Mouse (Mus musculus) layer of hippocampus, adult 9-10 months (tissue): ENCODE measurements around the gene Nckipsd.

Source experiments
- DNase-seq: peaks from one replicate; pipeline ENCODE4 v3.0.0; 2022; ENCODE audit warnings: low spot score

Nckipsd gene

DNA sequence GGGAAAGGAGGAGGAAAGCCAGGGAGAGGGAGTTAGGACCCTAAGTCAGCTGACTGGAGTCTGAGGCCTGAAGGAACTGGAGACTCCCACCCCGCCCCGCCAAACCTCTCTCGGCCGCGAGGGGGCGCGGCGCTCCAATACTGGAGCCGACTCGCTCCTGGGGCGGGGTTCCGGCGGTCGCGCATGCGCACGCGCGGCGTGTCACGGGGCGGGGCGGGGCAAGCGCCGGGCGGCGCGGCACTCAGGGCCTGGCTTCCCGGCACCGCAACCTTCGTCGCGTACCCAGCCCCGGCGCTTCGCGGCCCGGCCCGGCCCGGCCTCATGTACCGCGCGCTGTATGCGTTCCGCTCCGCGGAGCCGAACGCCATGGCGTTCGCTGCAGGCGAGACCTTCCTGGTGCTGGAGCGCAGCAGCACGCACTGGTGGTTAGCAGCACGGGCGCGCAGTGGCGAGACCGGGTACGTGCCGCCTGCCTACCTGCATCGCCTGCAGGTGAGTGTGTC, at the start of gene Nckipsd:
Gene Nckipsd (plus strand): TSS at position 206 of the 503 bp plus-strand sequence.
- DNase-seq, result peak; percentile 71

- no peak for DNase-seq
Measured at GRCm38 (mm10) chr9:108759121-108759520, 49.0 kb upstream of the Nckipsd start.

GRCm38 (mm10) chr9:108759805-108760204, 48.4 kb upstream of the Nckipsd start:
- DNase-seq, result no peak

GRCm38 (mm10) chr9:108761561-108761960, 46.6 kb upstream of the Nckipsd start:
- no peak for DNase-seq

- no peak for DNase-seq
Measured at GRCm38 (mm10) chr9:108764971-108765370, 43.2 kb upstream of the Nckipsd start.

GRCm38 (mm10) chr9:108776614-108777013, 31.6 kb upstream of the Nckipsd start:
- DNase-seq, result no peak

GRCm38 (mm10) chr9:108777276-108777675, 30.9 kb upstream of the Nckipsd start:
- no peak for DNase-seq

DNA sequence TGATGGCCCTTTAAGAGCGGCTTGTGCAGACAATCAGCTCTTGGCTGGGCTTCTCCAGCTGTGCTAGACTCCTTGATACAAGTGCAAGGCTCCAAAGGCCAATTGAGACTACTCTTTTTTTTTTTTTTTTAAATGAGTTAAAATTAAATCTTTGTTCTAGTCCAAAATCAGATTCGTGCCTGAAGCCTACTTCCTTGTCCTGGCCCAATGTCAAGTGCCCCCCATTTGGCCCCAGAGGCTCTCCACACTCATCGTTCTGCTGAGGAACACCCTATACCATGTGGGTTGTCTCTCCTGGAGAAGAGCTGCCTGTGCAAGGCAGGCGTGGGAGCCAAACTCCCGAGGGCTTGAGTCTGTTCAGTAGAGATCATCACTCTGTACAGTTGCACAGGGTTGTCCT, 27.2 kb upstream of the Nckipsd start:
- DNase-seq, result no peak

DNA sequence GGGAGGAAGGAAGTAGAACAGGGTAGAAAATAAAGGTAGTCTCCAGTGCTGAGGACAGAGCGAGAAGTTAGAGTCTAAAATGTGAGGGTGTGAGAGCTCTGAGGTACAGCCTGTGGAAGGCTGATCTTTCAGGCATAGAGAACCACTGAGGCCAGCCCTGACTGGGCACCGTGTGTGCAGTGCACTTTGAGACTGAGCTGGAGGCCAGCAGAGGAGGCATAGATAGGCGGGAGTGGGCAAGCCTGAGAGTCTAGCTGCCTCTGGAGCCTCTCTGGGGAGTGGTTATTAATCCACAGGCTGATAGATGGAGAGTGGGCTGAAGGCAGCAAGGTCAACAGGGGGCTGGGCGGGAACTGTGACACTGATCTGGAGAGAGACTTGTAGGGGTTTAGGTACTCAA, 26.3 kb upstream of the Nckipsd start:
- no peak for DNase-seq

GRCm38 (mm10) chr9:108782836-108783547, 25.2 kb upstream of the Nckipsd start:
- DNase-seq, result no peak

- peak; percentile 87 for DNase-seq
Measured at GRCm38 (mm10) chr9:108783548-108784463, 24.4 kb upstream of the Nckipsd start, which contains the start of gene Ip6k2. Ip6k2 (plus strand) TSS chr9:108783796.

GRCm38 (mm10) chr9:108785416-108785815, 22.8 kb upstream of the Nckipsd start:
- no peak for DNase-seq

- no peak for DNase-seq
Measured at GRCm38 (mm10) chr9:108786494-108786893, 21.7 kb upstream of the Nckipsd start.

DNA sequence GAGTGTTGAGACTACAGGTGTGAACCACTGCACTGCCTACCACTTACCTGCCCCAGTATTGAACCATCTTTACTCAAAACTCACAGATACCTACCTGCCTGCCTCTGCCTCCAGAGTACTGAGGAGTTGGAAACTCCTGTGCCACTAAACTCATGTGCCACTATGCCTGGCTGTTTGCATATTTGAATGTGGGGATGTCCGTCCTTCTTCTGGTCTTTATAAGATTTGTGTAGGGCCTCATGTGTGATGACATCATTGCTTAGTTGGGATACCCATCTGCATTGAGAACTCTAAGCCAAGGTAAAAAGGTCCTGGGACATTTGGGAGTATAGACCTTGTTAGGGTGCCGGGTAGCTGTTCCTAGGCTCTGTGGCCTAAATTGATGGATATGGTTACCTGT, 21.1 kb upstream of the Nckipsd start:
- no peak for DNase-seq

DNA sequence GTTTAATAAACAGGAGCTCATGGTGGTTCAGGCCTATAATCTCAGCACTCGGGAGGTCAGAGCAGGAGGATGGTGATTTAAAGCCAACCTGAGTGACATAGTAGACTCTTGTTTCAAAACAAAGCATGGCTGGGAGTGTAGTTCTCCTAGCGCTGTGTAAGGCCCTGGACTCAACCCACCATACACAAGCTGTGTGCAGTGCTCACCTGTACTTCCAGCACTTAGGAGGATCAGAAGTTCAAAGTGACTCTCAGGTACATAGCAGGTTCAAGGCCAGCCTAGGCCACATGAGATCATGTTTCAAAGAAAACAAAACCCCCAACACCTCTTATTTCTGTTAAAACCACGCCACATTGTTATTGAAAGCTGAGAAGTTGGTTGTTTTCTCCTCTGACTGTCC, 19.5 kb upstream of the Nckipsd start:
- DNase-seq, result no peak

DNA sequence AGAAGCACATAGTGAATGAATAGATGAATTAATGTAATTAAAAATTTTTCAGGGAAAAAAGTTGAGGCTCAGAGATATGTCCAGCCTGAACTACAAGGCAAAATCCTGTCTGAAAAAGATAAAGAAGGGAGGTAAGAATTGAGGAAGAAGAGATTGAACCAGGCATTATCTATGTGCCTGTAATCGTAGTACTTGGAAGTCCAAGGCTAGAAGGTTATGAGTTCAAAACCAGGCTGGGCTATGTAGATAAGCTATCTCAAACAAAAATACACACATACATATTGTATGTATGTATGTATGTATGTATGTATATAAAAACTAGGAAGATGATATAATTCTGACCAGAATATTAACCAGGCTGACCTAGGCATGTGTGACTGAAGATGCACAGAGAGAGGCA, 15.9 kb upstream of the Nckipsd start:
- DNase-seq, result no peak

- DNase-seq, result no peak
Measured at GRCm38 (mm10) chr9:108792730-108793129, 15.4 kb upstream of the Nckipsd start.

- DNase-seq, result no peak
Measured at GRCm38 (mm10) chr9:108795281-108795680, 12.9 kb upstream of the Nckipsd start.

GRCm38 (mm10) chr9:108795762-108796161, 12.4 kb upstream of the Nckipsd start:
- no peak for DNase-seq

DNA sequence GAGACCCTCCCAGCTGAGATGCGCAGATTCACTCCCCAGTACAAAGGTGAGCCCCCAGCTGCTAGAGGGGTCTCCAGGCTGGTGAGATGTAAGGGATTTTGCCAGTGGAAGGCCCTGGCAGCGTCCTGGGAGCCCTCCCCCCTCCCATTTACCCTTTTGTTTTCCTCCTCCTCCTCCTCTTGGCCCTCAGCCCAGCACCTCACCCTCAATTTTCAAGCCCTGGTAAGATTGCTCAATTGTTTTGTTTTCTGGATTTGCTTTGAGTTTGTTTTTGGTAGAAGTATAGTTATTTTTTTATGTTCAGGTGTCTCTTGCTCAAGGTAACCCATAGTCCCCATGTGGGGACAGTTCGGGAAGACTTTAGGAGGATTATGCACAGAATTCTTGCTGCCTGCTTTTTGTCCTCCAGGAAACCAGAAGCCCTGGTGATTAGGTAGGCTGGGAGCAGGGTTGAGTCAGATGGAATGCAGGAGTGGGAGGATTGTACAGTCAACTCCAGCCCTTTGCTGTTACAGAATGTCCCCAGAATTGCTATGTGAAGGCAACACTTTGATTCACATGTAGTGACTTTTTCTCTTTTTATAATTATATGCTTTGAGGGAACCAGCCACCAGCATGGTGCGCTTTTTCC, 11.7 kb upstream of the Nckipsd start:
- DNase-seq, result no peak

GRCm38 (mm10) chr9:108797477-108797876, 10.7 kb upstream of the Nckipsd start:
- no peak for DNase-seq

- DNase-seq, result no peak
Measured at GRCm38 (mm10) chr9:108798508-108799075, 9.6 kb upstream of the Nckipsd start.
